ENCODE assay signal across 23 mouse cellular contexts in genomic region chr9:103689697-103690096, GRCm38 (mm10).
DNase-seq lines count a peak whose midpoint lies in the region; ATAC-seq lines count a peak whose summit lies in the region.
"Had no signal": no experiment of that assay in that cellular context is flagged by ENCODE, and none has a peak within 500 bp of the region (broad histone marks: within the 10 kb centered on the region; RNA-seq: fewer than 3 reads in every experiment).

No protein-coding gene starts in this region.

- peak; percentile 63 for ATAC-seq in heart, embryonic 11.5 days (replicated peaks; ENCODE audit: insufficient number of reproducible peaks, low FRiP score, low TSS enrichment)
- ATAC-seq: forebrain, embryonic 14.5 days; midbrain, embryonic 15.5 days had no signal

- no peak overlapping the region for H3K4me3 ChIP-seq in heart, embryonic 11.5 days (ENCODE audit: low read depth, low read length)
- H3K4me3 ChIP-seq: erythroblast, embryonic 14.5 days; hindbrain, embryonic 10.5 days; left cerebral cortex, adult 2 months; midbrain, embryonic 15.5 days; myocyte; stomach, embryonic 15.5 days had no signal

- peak overlapping the region; percentile 72; the same call in 1 of the 2 replicates for H3K27ac ChIP-seq in heart, embryonic 11.5 days (ENCODE audit: low read depth, low read length)
- H3K27ac ChIP-seq: hindbrain, embryonic 10.5 days; left cerebral cortex, adult 2 months; midbrain, embryonic 15.5 days; stomach, embryonic 15.5 days had no signal

- H3K9me3 ChIP-seq in heart, embryonic 11.5 days (replicated peaks; ENCODE audit: control insufficient read depth, low read length): no peaks in the 10 kb centered on the region
- H3K9me3 ChIP-seq: hindbrain, embryonic 10.5 days; midbrain, embryonic 15.5 days; stomach, embryonic 15.5 days had no signal

- peak; percentile 97 for DNase-seq in heart, adult 11 months
- no peak for DNase-seq in heart, postnatal 36 days
- peak; percentile 31 to 47 for DNase-seq in kidney, postnatal 25 days
- no peak for DNase-seq in kidney, adult 18-20 months
- DNase-seq in heart, postnatal 10 days: peak; percentile 36 to 43
- no peak for DNase-seq in gastrocnemius, postnatal 10 days
- DNase-seq in cerebellum, adult 9-10 months: no peak
- DNase-seq: cerebellum, adult 18-20 months; gastrocnemius, postnatal 14 days; layer of hippocampus, adult 9-11 months; left cerebral cortex, postnatal 4 days; lung, adult 18-20 months; thymus, adult 18-20 months had no signal

- WGBS in heart, embryonic 11.5 days (ENCODE audit: insufficient replicate concordance): 54% methylated on average over 7 of the region's 7 CpGs

- intact Hi-C loops in heart, postnatal 36 days (cut with DNase I): no loop called here
- intact Hi-C loops in heart, postnatal 10 days (cut with DNase I): loop anchor here (5.0 kb wide), 1 partner anchor 67 kb away; no protein-coding TSS in a partner anchor

- peaks cover 66% of the 10 kb centered on the region for H3K4me1 ChIP-seq in heart, embryonic 11.5 days (ENCODE audit: control insufficient read depth, insufficient read depth, low read length)

- H3K4me2 ChIP-seq in heart, embryonic 11.5 days: no peak overlapping the region
- H3K4me2 ChIP-seq: liver, embryonic 11.5 days; midbrain, embryonic 15.5 days; stomach, embryonic 15.5 days had no signal

- H3K9ac ChIP-seq in heart, embryonic 11.5 days (ENCODE audit: low read depth, low read length): no peak overlapping the region
- H3K9ac ChIP-seq: midbrain, embryonic 15.5 days; stomach, embryonic 15.5 days had no signal

- H3K27me3 ChIP-seq in heart, embryonic 11.5 days (ENCODE audit: control insufficient read depth, insufficient read depth, low read length): no peaks in the 10 kb centered on the region
- H3K27me3 ChIP-seq: midbrain, embryonic 15.5 days; stomach, embryonic 15.5 days had no signal

- H3K36me3 ChIP-seq in heart, embryonic 11.5 days (ENCODE audit: control insufficient read depth, insufficient read depth, low read length): no peaks in the 10 kb centered on the region
- H3K36me3 ChIP-seq: G1E; hindbrain, embryonic 10.5 days; midbrain, embryonic 15.5 days; stomach, embryonic 15.5 days had no signal

Comparison
In these comparisons a context has a peak if more than half of its experiments do, and no peak if none do; other contexts are left out.
1. DNase-seq: peak in heart, adult 11 months (single experiment), kidney, postnatal 25 days (2 of 2) and heart, postnatal 10 days (2 of 2); none in heart, postnatal 36 days (0 of 2), kidney, adult 18-20 months (single experiment), gastrocnemius, postnatal 10 days (single experiment) and cerebellum, adult 9-10 months (single experiment).